Mouse (Mus musculus): ENCODE results near the gene Wdr72.

DNA sequence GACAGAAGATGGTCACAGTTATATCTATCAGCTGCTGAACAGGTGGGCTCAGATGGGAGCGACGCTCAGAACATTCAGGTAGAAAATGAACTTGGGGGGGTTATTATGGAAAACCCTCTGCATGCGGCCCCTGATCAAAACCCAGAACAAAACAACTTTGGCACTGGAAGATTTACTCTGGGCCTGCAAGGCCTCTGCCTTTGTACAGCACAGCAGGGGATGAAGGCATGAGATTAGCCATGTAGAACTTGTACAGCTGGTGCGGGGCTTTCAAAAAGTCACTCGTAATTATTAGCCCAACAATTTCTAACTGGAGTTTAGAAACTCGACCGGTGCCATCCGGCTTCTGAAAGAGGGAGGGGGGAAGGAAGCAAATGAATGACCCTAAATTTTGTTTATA, 38.1 kb downstream of the Wdr72 start:
- no peak for TF ChIP-seq CTCF (IDR thresholded peaks at IDR 0.05; ENCODE audit: borderline replicate concordance, control insufficient read depth, extremely low read depth, insufficient read depth, low read length, poor library complexity)
- no peak for TF ChIP-seq POLR2A (IDR thresholded peaks at IDR 0.05; ENCODE audit: control insufficient read depth, extremely low read depth, insufficient read depth, low read length, poor library complexity)
